Mouse (Mus musculus): ENCODE data around the gene Btn1a1. TPM values are rescaled to one million over a fixed set of nuclear protein-coding genes. Genes with fewer than 3 reads are reported as not detected.

Btn1a1 gene
- polyA plus RNA-seq, 1 experiment from 2014 or later, result 0.09 TPM

DNA sequence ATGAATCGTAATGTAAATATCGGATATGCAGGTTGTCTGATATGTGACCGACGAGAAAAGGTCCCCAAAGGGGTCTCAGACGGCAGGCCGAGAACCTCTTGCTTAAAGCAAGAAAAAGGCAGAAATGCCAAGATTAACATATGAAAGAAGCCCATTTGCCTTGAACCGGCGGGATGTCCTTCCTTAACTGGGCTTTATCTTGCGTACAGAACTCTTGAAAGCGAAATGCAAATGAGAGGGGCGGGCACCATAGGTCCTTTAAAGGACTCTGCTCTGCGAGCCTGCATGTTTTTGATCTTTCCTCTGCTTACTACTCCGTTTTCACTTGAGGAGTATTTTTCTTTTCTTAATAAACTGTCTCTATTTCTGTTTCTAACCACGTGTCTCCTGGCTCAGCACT is 26.3 kb upstream of the Btn1a1 start:
- peak; percentile 58 for DNase-seq
- Histone ChIP-seq H3K27ac (replicated peaks; ENCODE audit: low read depth, low read length) (no peak overlapping the region), H3K27me3 (ENCODE audit: control insufficient read depth, insufficient read depth, low read length) (no peaks in the 10 kb centered on the region), H3K4me1 (ENCODE audit: control insufficient read depth, insufficient read depth, low read length) (peaks cover 7% of the 10 kb centered on the region), H3K9me3 (ENCODE audit: control insufficient read depth, low read length) (no peaks in the 10 kb centered on the region), H3K9ac (replicated peaks; ENCODE audit: low read length) (no peak overlapping the region), H3K4me3 (replicated peaks; ENCODE audit: low read depth, low read length) (peak overlapping the region; percentile 20; the same call in 1 of the 2 replicates), H3K4me2 (ENCODE audit: low read length) (peak overlapping the region; percentile 46), H3K36me3 (ENCODE audit: control insufficient read depth, insufficient read depth, low read length) (no peaks in the 10 kb centered on the region)
- 2% methylated on average over 14 of the region's 14 CpGs for WGBS
- no peak for ATAC-seq (ENCODE audit: low FRiP score, low TSS enrichment)

DNA sequence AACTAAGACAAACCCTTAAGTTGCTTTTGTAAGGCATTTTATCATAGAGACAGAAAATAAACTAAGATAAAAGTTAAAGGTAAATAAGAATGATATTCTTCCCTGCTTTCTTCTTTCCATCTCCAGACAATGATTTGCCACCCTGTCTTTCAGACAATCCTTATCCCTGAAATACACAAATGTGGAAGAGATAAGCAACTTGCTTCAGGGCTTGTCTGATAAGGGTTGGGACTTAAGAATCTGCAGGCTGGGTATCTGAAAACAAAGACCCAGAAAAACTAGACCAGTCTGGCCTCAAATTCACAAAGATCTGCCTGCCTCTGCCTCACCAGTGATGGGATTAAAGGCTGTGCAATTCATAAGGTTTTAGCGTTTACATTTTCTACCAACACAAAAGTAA is 25.6 kb upstream of the Btn1a1 start:
- Histone ChIP-seq H3K4me2 (ENCODE audit: low read length) (no peak overlapping the region), H3K27me3 (ENCODE audit: control insufficient read depth, insufficient read depth, low read length) (no peaks in the 10 kb centered on the region), H3K36me3 (ENCODE audit: control insufficient read depth, insufficient read depth, low read length) (no peaks in the 10 kb centered on the region), H3K4me3 (replicated peaks; ENCODE audit: low read depth, low read length) (no peak overlapping the region), H3K4me1 (ENCODE audit: control insufficient read depth, insufficient read depth, low read length) (peaks cover 7% of the 10 kb centered on the region), H3K9me3 (ENCODE audit: control insufficient read depth, low read length) (no peaks in the 10 kb centered on the region), H3K27ac (replicated peaks; ENCODE audit: low read depth, low read length) (no peak overlapping the region), H3K9ac (replicated peaks; ENCODE audit: low read length) (no peak overlapping the region)
- 16% methylated on average over 1 of the region's 1 CpGs for WGBS
- DNase-seq, result no peak
- ATAC-seq (ENCODE audit: low FRiP score, low TSS enrichment), result no peak

DNA sequence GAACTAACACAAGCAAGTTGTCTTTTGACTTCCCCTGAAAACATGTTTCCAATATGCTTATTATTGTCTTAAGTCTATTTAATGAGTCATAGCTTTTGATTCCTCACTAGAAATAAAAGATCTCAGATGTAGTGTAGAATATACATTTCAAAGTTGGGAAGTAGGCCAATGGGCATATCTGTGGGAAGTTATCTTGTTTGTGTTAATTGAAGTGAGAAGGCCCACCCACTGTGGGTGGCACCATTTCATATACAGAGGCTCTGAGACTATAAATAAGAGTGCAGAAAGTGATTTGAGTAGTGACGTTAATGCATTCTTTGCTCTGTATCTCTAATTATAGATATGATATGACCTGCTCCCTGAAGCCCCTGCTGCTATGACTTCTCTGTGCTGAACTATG is 25.2 kb upstream of the Btn1a1 start:
- H3K4me3 ChIP-seq (replicated peaks; ENCODE audit: low read depth, low read length), result no peak overlapping the region
- WGBS, result 75% methylated on average over 1 of the region's 1 CpGs
- DNase-seq, result no peak
- no peak for ATAC-seq (ENCODE audit: low FRiP score, low TSS enrichment)
- H3K4me2 ChIP-seq (ENCODE audit: low read length), result no peak overlapping the region
- no peaks in the 10 kb centered on the region for H3K36me3 ChIP-seq (ENCODE audit: control insufficient read depth, insufficient read depth, low read length)
- no peaks in the 10 kb centered on the region for H3K9me3 ChIP-seq (ENCODE audit: control insufficient read depth, low read length)
- H3K4me1 ChIP-seq (ENCODE audit: control insufficient read depth, insufficient read depth, low read length), result peaks cover 7% of the 10 kb centered on the region
- H3K27ac ChIP-seq (replicated peaks; ENCODE audit: low read depth, low read length), result no peak overlapping the region
- no peak overlapping the region for H3K9ac ChIP-seq (replicated peaks; ENCODE audit: low read length)
- H3K27me3 ChIP-seq (ENCODE audit: control insufficient read depth, insufficient read depth, low read length), result no peaks in the 10 kb centered on the region

DNA sequence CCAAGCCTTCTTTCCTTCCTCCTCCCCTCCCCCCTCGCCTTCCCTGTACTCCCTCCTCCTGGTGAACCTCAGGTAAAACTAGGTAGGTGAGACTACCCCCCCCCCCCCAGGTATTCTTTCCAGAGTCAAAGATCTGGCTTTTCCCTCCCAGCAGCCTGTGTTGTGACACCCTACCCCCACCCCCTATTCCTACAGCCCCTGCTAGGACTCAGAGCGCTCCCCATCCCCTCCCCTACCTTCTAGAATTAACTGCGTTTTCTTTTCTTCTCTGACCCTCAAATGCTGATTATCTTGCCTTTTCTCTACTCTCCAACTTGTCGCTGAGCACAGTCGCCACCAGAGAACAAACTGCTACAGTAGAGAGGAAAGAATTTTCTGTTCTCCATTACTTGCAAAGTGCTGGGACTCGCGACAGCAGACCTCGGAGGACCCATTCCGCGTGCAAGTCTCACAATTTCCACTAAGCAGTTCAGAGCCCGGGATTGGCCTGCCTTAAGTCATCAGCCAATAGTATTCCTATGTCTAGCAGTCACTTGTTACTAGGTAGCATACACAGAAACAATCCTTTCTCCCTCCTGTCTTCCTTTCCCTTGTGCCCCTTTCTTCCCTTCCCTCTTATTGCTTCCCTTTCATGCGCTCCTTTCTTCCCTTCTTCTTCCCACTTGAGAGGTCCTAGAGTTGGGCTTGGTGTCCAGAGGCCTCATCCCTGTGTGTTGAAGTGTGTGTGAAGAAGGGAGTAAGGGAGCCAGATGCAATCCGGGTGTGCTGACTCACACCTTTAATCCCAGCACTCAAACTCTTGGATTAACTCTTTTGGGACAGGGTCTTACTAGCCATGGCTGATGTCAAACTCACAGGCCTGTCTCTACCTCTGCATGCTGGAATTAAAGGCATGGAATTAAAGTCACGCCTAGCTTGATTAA is 23.0 kb upstream of the Btn1a1 start, which contains the start of gene Btn2a2:
Gene Btn2a2 (minus strand): TSS at position 458 of the 923 bp plus-strand sequence.
- 2% methylated on average over 13 of the region's 14 CpGs for WGBS
- H3K9ac ChIP-seq (replicated peaks; ENCODE audit: low read length), result no peak within 1 kb of the TSS

GRCm38 (mm10) chr13:23485271-23485670 is 19.6 kb upstream of the Btn1a1 start:
- no peak for DNase-seq
- Histone ChIP-seq H3K9ac (replicated peaks; ENCODE audit: low read length) (no peak overlapping the region), H3K4me1 (ENCODE audit: control insufficient read depth, insufficient read depth, low read length) (no peaks in the 10 kb centered on the region), H3K4me3 (replicated peaks; ENCODE audit: low read depth, low read length) (no peak overlapping the region), H3K27me3 (ENCODE audit: control insufficient read depth, insufficient read depth, low read length) (no peaks in the 10 kb centered on the region), H3K9me3 (ENCODE audit: control insufficient read depth, low read length) (no peaks in the 10 kb centered on the region), H3K27ac (replicated peaks; ENCODE audit: low read depth, low read length) (no peak overlapping the region), H3K4me2 (ENCODE audit: low read length) (no peak overlapping the region), H3K36me3 (ENCODE audit: control insufficient read depth, insufficient read depth, low read length) (no peaks in the 10 kb centered on the region)
- 47% methylated on average over 5 of the region's 5 CpGs for WGBS
- ATAC-seq (ENCODE audit: low FRiP score, low TSS enrichment), result no peak

More for the DNA sequence above, 23.0 kb upstream of the Btn1a1 start, which contains the start of gene Btn2a2:
- no peaks in the 10 kb centered on the region for H3K36me3 ChIP-seq (ENCODE audit: control insufficient read depth, insufficient read depth, low read length)
- DNase-seq (peak; percentile 88), ATAC-seq (ENCODE audit: low FRiP score, low TSS enrichment) (peak; percentile 90)
- H3K9me3 ChIP-seq (ENCODE audit: control insufficient read depth, low read length), result no peaks in the 10 kb centered on the region
- peak within 1 kb of the TSS; percentile 53 for H3K4me2 ChIP-seq (ENCODE audit: low read length)
- no peak within 1 kb of the TSS for H3K27ac ChIP-seq (replicated peaks; ENCODE audit: low read depth, low read length)
- H3K4me3 ChIP-seq (replicated peaks; ENCODE audit: low read depth, low read length), result peak within 1 kb of the TSS; percentile 25
- H3K4me1 ChIP-seq (ENCODE audit: control insufficient read depth, insufficient read depth, low read length), result peaks cover 7% of the 10 kb centered on the region
- no peaks in the 10 kb centered on the region for H3K27me3 ChIP-seq (ENCODE audit: control insufficient read depth, insufficient read depth, low read length)

DNA sequence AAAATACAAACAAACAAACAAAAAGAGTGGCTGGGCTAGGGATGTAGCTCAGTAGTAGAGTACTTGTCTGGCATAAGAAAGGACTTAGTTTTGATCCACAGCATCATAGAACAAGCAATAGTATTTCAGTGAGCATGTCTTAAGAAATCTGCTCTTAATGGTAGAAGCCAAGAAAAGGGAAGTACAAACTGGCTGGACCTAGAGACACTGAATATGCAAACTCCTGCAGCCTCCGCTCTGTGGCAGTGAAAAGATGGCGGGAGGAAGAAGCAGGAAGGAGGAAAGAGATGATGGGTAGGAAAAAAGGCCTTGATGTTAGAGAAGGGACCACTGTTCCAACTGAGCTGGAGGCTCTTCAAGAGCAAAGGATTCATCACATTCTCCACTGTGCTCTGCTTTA is 17.5 kb upstream of the Btn1a1 start:
- H3K9me3 ChIP-seq (ENCODE audit: control insufficient read depth, low read length), result no peaks in the 10 kb centered on the region
- H3K27me3 ChIP-seq (ENCODE audit: control insufficient read depth, insufficient read depth, low read length), result no peaks in the 10 kb centered on the region
- no peak overlapping the region for H3K4me3 ChIP-seq (replicated peaks; ENCODE audit: low read depth, low read length)
- 92% methylated on average over 2 of the region's 2 CpGs for WGBS
- no peak overlapping the region for H3K27ac ChIP-seq (replicated peaks; ENCODE audit: low read depth, low read length)
- no peaks in the 10 kb centered on the region for H3K4me1 ChIP-seq (ENCODE audit: control insufficient read depth, insufficient read depth, low read length)
- no peak for DNase-seq
- no peak overlapping the region for H3K9ac ChIP-seq (replicated peaks; ENCODE audit: low read length)
- ATAC-seq (ENCODE audit: low FRiP score, low TSS enrichment), result no peak
- H3K4me2 ChIP-seq (ENCODE audit: low read length), result no peak overlapping the region
- no peaks in the 10 kb centered on the region for H3K36me3 ChIP-seq (ENCODE audit: control insufficient read depth, insufficient read depth, low read length)

DNA sequence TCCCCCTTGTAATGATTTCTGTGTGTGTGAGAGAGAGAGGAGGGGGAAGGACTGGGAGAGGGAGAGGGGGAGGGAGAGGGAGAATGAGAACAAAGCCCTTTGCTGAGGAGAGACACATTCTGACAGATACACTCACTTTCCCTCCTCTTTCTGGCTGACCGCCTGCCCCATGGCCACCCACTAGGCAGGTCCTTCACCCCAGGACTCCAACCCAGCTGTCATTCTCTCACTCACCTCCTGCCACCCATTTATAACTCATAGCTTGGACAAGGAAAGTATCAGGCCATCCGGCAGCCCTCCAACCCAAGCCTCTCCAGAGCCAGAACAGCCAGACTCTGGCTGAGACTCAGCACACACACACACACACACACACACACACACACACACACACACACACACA is 10.0 kb upstream of the Btn1a1 start:
- no peaks in the 10 kb centered on the region for H3K4me1 ChIP-seq (ENCODE audit: control insufficient read depth, insufficient read depth, low read length)
- no peaks in the 10 kb centered on the region for H3K36me3 ChIP-seq (ENCODE audit: control insufficient read depth, insufficient read depth, low read length)
- WGBS, result 9% methylated on average over 2 of the region's 2 CpGs
- H3K9me3 ChIP-seq (ENCODE audit: control insufficient read depth, low read length), result no peaks in the 10 kb centered on the region
- ATAC-seq (ENCODE audit: low FRiP score, low TSS enrichment) (0 out of 2 replicates have a peak, but pooled peaks have one; percentile 24), DNase-seq (no peak)
- H3K4me3 ChIP-seq (replicated peaks; ENCODE audit: low read depth, low read length), result no peak overlapping the region
- no peak overlapping the region for H3K9ac ChIP-seq (replicated peaks; ENCODE audit: low read length)
- no peak overlapping the region for H3K27ac ChIP-seq (replicated peaks; ENCODE audit: low read depth, low read length)
- no peaks in the 10 kb centered on the region for H3K27me3 ChIP-seq (ENCODE audit: control insufficient read depth, insufficient read depth, low read length)
- no peak overlapping the region for H3K4me2 ChIP-seq (ENCODE audit: low read length)

DNA sequence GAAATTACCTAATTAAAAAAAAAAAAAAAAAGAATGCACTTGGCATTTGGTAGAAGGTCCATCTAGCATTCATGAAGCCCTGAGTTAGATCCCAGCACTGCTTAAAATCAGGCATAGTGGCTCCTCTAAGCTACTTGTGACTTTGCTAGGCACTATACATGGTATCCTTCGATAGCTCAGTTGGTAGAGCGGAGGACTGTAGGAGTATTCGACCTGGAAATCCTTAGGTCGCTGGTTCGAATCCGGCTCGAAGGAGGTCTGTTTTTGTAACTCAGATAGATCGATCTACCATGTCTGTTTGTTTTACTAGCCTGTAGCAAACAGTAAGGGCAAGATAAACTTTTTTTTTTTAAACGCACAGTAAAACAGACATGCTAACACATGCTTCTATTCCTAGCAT is 1.2 kb upstream of the Btn1a1 start:
- Histone ChIP-seq H3K9ac (replicated peaks; ENCODE audit: low read length) (no peak overlapping the region), H3K4me1 (ENCODE audit: control insufficient read depth, insufficient read depth, low read length) (peaks cover 11% of the 10 kb centered on the region), H3K27ac (replicated peaks; ENCODE audit: low read depth, low read length) (no peak overlapping the region), H3K9me3 (ENCODE audit: control insufficient read depth, low read length) (no peaks in the 10 kb centered on the region), H3K4me2 (ENCODE audit: low read length) (no peak overlapping the region), H3K4me3 (replicated peaks; ENCODE audit: low read depth, low read length) (no peak overlapping the region), H3K27me3 (ENCODE audit: control insufficient read depth, insufficient read depth, low read length) (peaks cover 14% of the 10 kb centered on the region; the same call in 1 of the 2 replicates), H3K36me3 (ENCODE audit: control insufficient read depth, insufficient read depth, low read length) (no peaks in the 10 kb centered on the region)
- DNase-seq (peak; percentile 82), ATAC-seq (ENCODE audit: low FRiP score, low TSS enrichment) (peak; percentile 60; the same call in 1 of the 2 replicates)
- 2% methylated on average over 9 of the region's 9 CpGs for WGBS

DNA sequence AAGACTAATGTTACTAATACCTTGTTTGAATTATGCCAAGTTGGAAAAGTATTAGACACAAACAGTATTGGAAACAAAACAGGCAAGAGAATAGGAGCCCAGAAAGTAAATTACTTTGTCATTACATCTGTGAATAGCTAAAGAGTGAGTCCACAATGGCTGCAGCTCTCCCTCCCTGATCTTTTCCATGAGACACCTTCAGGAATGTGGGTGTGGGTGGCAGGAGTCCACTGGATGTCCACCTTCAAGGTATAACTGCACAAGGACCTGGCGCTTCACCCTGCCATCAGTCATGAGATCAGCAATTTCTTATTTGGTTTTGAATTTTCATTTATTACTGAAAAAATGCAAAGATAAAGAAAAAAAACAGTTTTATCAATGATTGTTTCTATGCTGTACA is 605 bp upstream of the Btn1a1 start:
- Histone ChIP-seq H3K36me3 (ENCODE audit: control insufficient read depth, insufficient read depth, low read length) (no peaks in the 10 kb centered on the region), H3K4me3 (replicated peaks; ENCODE audit: low read depth, low read length) (no peak overlapping the region), H3K9me3 (ENCODE audit: control insufficient read depth, low read length) (no peaks in the 10 kb centered on the region), H3K27me3 (ENCODE audit: control insufficient read depth, insufficient read depth, low read length) (peaks cover 14% of the 10 kb centered on the region; the same call in 1 of the 2 replicates), H3K9ac (replicated peaks; ENCODE audit: low read length) (no peak overlapping the region), H3K27ac (replicated peaks; ENCODE audit: low read depth, low read length) (no peak overlapping the region), H3K4me2 (ENCODE audit: low read length) (peak overlapping the region; percentile 65; the same call in 1 of the 2 replicates), H3K4me1 (ENCODE audit: control insufficient read depth, insufficient read depth, low read length) (peaks cover 11% of the 10 kb centered on the region)
- ATAC-seq (ENCODE audit: low FRiP score, low TSS enrichment) (no peak), DNase-seq (no peak)
- WGBS, result 54% methylated on average over 1 of the region's 1 CpGs
